Mouse (Mus musculus): ENCODE measurements around the gene Hnrnpr. TPM values are rescaled to one million over a fixed set of nuclear protein-coding genes. Genes with fewer than 3 reads are reported as not detected.

Hnrnpr gene
- polyA plus RNA-seq, 1 experiment = 6.6 TPM

GRCm38 (mm10) chr4:136407831-136408230 lies 97.1 kb downstream of the Hnrnpr start:
- no peaks in the 10 kb centered on the region for H3K36me3 ChIP-seq (ENCODE audit: control insufficient read depth)
- no peaks in the 10 kb centered on the region for H3K27me3 ChIP-seq (ENCODE audit: control insufficient read depth)
- no peaks in the 10 kb centered on the region for H3K4me1 ChIP-seq (ENCODE audit: control insufficient read depth)
- H3K9me3 ChIP-seq (ENCODE audit: control insufficient read depth, low read length) = no peaks in the 10 kb centered on the region
- no peak overlapping the region for H3K4me3 ChIP-seq (replicated peaks)
- TF ChIP-seq GATA1 (IDR thresholded peaks at IDR 0.05; ENCODE audit: low read length) (no peak), TAL1 (IDR thresholded peaks at IDR 0.05; ENCODE audit: low read length) (no peak)

Other genes with a start within 250 kb of the Hnrnpr start
- 0.38 and 0.54 TPM in 2 replicates for gene Id3, start 167.4 kb upstream of the Hnrnpr start, polyA plus RNA-seq (2012)
- gene E2f2, start 138.5 kb upstream of the Hnrnpr start, polyA plus RNA-seq (2012) = 108 and 119 TPM in 2 replicates
- gene Asap3, start 104.6 kb upstream of the Hnrnpr start, polyA plus RNA-seq (2012) = 0.01 TPM in 2 replicates
- gene Tcea3, start 63.2 kb upstream of the Hnrnpr start, polyA plus RNA-seq (2012) = not detected in 2 replicates
- gene Zfp46, start 26.3 kb upstream of the Hnrnpr start, polyA plus RNA-seq (2012) = 0.17 and 0.27 TPM in 2 replicates
- not detected in 2 replicates for gene Htr1d, start 112.6 kb downstream of the Hnrnpr start, polyA plus RNA-seq (2012)
- not detected in 2 replicates for gene 6030445D17Rik, start 151.3 kb downstream of the Hnrnpr start, polyA plus RNA-seq (2012)
- 0.05 and 0.15 TPM in 2 replicates for gene Luzp1, start 158.8 kb downstream of the Hnrnpr start, polyA plus RNA-seq (2012)

Data from erythroblast, embryonic 14.5 days (primary cell).